Mouse (Mus musculus) cerebellum, adult (tissue): ENCODE measurements around the gene Cubn.

Source experiments
- ATAC-seq: cut with Nextera tagmentation; 2 replicates; pipeline ENCODE4 v1.9.2; 2017; ENCODE audit warnings: mild to moderate bottlenecking, moderate library complexity, mixed read lengths; ENCODE audit not compliant: insufficient number of reproducible peaks, low FRiP score, low TSS enrichment

Gene Cubn

DNA sequence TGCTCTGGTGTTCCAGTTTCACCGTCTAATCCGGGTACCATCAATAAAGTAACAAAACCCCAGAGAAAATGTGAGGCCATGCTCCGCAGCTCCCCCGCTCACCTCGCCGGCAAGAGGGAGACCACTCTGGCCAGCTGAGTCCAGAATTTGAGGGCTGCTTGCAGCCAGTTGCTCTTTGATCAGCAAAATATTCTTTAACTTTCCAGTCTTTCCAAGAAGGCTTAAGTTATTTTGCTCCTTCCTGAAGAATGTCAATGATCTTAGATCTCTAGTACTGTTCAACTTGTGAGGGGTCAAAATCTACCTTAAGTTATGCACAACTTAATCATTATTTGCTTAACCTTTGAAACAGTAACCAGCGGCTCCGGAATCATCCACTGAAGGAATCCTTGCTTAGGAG, at the start of gene Cubn:
TSS of gene Cubn (minus strand) at position 80 of the 400 bp plus-strand sequence.
- no peak for ATAC-seq

DNA sequence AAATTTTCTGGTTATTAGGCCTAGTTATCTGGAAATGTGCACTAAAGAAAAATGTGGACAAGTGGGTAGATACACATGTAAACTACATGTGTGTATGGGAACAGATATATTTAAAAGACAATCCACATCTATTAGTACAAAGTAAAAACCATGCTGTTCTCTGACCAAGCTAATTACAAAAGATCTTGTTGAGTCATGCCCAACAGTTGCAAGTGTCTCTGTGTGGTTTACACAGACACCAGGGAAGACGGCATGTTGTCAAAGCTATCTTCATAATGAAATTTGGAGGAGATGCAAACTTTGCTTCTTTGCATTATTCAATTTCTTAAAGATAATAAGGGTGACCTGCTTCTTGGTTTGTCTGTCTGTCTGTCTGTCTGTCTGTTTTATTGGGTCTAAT, 48.2 kb upstream of the Cubn start:
- no peak for ATAC-seq

DNA sequence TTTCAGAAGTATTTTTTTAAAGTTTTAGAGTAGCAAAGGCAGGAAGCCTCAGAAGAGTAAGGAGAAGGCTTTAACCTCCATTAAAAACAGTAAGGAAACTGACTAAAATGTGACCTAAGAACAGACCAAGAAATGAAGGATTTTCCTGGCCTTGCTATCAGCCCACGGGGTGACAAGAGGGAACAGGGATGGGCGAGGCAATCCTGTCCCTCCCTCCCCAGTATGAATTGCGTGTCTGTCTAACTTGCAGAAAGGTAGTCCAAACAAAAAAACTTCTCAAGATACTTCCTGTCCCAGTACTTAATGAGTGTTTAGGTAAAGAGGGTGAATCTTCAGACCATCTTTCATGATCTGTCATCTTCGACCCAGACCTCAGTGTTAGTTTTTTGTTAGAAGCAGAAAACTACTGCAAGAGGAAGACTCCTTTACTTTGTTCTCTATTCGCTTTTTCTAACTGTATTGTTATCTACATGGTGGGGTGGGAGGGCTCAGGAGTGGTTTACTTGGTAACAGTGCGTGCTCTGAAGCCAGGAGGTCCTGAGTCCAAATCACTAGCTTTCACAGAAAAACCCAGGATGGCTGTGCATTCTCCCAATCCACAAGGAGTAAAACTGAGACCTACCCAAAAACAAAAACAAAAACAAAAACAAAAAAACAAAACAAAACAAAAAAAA, 47.2 kb upstream of the Cubn start:
- no peak for ATAC-seq

DNA sequence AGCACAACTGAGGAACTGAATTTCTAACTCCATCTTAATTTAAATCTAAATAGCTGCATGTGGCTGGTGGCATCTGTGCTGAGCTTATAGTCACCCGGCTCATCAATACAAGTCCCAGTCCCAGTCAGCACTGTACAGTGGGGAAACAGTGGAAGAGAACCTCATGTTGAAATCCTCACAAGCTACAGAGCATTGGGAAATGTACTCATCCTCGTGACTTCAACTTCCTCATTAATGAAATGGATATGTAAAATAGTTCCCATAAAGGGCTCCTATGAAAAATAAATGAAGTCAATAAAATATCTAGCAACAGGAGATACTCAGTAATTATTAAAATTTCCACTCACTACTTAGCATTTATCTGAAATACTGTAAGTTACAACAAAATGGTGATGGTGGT, 46.6 kb upstream of the Cubn start:
- no peak for ATAC-seq

DNA sequence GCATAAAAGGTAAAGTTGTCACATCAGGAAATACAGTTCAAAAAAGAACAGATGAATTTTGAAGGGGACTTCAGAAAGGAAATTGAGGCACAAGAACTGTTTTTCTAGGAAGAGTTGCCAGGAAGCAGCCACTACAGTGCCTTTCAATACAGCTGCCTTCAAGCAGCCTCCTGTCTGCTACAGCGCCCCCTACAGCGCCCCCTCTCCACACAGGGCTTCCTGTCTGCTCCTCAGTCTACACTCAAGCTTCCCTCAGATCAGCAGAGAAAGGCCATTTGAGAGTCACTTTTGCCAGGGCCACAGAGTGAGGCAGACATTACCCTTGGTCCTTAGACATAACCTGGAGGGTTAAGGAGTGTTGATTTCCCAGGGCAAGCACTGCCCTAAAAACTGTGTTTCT, 46.1 kb upstream of the Cubn start:
- no peak for ATAC-seq

DNA sequence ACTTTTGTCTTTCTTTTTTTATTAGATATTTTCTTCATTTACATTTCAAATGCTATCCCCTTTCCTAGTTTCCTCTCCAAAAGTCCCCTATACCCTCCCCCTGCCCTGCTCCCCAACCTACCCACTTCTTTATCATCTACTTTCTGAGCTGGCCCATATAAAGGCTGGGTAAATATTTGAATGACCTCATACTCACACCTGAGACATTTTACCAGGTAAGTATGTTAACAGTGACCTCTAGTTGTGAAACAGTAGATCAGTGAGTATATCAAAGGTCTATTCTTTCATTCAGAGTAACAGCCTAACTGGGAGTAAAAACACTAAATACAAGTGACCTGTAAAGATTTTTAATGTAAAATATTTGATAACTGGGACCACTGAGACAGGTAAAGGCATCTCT, 45.1 kb upstream of the Cubn start:
- no peak for ATAC-seq

DNA sequence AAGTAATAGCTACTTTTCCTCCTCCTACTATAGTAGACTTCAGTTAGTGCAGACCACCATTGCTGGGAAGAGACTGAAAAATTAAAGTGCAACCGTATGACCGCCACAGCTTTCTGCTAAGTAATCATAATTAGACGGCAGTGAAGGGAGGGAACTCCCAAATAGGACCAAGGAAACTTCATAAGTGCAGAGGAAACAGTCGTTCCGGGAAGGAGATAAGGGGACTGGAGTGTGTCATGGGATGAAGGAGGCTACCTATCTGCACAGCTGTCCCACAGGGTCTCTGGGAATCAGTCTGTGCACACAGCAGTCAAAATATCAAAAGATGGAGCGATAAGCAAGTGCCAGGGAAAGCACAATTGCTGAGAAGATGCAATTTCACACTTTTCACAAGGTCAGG, 39.0 kb upstream of the Cubn start:
- ATAC-seq, result no peak

DNA sequence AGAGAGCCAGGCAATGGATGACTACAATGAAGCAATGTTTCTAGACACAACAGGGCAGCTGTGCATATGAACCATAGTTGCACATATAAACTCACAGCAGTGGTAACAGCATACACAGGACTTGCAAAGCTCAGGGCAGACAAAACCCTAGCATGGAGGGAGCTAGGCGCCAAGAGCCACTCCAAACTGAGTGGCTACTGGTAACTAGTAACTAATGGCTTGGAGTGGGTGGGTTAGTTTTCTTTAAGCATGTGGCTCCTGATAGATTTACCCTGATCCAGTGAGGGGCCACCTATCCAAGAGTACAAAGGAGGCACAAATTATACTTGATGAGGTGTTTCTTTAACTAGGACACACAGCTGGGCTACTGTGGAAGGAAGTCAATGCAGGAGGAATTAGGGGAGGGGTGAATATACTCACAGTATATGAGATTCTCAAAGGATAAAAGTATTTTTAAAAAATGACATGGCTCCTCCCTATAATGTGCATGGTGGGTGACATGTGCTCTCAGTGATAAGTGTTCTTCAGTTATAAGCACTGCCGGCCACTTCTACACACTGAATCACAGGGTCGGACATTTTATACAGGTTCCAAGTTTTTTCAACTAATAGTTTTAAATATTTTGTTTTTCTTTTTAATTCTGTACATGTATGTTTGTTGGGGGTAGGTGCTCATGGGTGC, 37.8 kb upstream of the Cubn start:
- ATAC-seq, result no peak

DNA sequence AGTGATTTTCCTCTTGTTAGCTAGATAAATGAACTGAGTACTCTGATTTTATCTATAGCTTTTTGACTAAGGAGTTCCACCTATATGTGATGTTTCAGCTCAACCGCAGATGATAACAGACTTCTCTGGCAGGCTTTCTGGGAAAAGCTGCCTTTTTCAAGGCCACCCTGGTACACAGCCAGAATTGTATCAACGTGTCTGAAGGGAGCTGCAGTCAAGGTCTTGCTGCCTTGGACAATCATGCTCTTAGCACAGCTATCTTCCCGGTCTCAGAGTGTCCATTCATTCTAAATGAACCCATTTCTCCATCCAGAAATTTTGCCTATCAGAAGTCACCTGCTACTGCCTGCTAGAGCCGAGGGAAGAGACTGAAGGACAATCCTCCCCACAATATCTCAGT, 35.9 kb upstream of the Cubn start:
- peak; percentile 29; the same call in 1 of the 2 replicates for ATAC-seq

DNA sequence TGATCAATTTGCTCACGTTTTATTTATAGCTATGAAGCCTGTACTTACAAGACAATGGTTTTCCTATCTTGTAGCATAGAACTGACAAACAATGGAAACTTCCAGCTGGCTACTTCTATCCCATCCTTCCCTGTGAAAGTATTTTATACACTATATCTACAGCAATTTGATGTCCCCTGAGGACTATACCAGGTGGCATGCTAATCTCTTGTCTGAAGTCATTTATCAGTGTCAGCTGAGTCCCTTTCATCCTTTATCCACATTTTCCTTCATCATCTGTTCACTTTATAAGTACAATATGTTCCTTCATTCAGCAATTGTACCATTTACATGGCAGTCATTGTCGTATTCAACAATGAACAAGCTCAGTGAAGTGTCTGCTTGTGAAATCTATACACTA, 35.5 kb upstream of the Cubn start:
- 0 out of 2 replicates have a peak, but pooled peaks have one; percentile 17 for ATAC-seq

DNA sequence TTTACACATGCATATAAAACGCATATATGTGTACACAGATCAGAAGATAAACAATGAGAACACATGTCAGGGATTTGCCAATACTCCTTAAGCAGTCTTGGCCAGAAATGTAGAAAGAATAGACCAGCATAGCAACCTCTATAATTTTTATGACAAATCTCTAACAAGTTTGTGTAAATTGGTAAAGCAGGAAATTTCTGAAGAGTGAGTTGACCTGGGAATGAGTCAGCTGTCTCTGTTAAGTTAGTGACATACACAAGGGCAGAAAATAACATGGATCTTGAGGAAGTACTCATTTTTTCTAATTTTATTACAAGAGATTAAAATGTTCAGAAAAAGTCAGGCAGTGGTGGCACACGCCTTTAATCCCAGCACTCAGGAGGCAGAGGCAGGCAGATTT, 34.6 kb upstream of the Cubn start:
- no peak for ATAC-seq

DNA sequence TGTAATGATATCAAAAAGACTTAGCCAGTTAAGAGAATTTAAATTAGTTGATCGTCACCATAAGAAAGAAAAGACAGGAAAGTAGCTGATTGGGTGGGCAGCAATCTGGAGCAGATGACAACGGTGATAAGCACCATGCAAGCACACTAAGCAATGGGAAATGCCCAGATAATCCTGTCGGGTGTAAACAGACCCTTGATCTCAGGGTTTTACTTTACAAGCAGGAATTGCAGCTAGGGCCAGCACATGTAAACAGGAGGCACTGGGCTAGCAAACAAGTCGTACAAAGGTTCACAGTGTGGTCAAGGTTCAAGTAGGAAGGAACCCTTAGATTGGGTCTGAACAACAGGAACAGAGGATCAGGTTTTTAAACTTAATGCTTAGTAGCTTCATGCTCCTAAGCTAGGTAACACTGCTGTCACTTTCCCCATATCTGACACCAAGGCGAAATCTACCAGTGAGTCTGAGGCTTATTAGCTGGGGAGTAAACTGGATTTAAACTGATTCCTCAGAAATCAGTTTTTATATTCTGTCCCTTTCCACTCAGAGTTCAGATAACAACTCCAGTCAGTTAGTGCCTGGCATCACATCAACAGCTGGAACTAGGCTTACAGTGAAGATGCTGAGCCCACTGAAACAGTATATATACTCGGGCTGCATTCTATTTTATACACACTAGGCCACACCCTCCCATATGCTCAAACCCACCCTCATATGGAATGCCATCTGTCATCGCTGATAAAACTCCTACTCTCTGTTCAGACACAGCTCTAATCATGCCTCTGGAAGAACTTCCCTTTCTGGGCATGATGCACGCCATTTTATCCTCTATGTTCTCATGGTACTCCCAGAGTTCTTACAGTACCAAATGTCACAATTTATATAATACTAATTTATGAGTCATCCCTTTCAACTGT, 32.2 kb upstream of the Cubn start:
- ATAC-seq, result no peak

DNA sequence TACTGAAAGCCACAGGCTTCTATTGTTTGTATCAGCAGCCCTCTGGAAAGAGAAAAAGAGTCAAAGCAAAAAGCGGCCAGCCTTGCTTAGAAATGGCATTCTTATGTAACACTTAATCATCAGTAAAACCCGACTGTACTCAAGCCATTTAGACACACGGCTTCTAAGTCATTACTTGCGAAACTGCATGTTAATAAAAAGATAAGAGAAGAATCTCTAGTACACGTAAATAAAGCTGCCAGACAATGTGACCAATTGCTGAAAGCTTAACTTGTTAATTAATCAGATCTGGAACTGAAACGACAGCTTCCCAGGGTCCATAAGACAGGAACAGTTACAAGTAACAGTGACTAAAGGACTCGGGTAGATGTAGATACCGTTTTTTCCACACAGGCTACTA, 30.5 kb upstream of the Cubn start:
- no peak for ATAC-seq

DNA sequence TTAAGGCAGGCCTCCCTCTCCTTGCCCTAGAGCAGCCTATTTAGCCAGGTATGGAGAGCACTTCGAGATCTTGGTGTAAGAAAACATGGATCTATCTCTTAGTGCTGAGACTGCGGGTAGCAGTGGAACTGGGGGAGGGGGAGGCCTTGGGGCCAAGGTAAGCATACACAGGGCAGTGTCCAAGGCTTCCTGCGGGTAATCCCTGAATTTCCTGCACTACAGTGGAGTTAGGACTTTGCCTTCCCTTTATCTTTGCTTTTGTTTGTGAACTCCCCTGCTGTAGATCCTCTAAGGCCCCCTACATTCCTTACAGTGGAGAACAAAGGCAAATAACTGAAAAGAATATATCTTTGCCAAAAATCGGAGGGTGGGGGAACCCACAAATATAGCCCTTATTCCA, 23.3 kb upstream of the Cubn start:
- ATAC-seq, result no peak

DNA sequence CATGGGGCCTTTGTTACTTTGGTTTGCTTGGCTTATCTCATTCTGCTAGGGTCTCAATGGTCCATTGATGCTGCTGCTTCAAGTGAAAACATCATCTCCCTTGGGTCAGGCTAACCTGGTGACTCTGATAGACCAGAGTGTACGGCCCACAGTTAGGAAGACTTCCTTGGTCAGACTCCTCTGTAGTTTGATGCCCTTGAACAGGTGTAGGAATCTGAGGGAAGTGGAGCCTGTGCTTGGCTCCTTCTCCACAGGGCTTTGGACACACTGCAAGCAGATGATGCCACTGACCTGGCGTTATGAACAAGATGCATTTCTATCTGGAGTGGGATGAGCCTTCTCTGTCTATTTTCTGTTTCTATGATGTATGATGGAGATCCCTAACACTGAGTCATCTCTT, 11.1 kb upstream of the Cubn start:
- ATAC-seq, result no peak

DNA sequence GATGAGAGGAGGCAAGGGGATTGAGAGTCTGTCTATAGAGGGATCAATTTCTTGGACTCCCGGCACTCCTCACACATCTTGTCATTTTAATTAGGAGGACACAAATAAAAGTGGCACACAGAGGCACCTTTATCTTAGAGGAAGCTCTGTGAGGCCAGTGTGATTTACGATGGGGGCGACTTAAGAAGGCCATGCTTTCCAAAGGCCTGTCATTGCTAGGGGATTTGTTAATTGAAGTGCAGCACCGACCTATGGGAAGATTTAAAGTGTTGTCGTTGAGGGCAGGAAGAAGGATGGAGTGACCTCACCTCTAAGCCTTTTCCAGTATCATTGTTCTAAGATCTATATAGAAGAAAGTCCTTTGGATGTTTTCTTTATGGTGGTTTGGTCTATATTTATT, 9.9 kb upstream of the Cubn start:
- no peak for ATAC-seq

DNA sequence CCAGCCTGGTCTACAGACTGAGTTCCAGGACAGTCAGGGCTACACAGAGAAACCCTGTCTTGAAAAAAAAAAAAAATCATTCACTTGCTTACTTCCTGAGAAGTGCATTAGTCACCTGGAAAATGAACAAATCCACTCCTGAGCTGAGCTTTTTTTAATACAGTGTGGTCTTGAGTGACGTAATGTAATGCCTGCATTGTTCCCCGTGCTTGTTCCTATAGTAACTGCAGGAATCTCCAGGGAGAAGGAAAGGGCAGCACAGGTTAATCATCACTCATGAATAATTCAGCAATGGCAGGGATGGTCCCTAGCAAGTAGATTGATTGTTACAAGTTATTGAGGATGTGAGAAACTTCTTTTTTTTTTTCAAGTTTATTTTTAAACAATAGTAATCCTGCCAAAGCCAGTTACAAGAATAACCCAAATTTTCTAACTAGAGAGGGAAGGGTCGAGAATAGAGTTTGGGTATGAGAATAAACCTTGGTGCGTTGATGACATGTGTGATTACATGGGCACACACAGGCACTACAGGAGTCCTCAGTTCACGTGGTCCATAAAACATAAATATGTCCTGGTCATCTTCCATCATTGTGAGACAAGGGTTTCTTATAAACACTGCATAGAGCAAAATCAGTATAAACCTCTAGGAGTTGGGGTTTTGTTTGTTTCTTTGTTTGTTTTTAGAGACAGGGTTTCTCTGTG, 8.8 kb upstream of the Cubn start:
- ATAC-seq, result no peak

DNA sequence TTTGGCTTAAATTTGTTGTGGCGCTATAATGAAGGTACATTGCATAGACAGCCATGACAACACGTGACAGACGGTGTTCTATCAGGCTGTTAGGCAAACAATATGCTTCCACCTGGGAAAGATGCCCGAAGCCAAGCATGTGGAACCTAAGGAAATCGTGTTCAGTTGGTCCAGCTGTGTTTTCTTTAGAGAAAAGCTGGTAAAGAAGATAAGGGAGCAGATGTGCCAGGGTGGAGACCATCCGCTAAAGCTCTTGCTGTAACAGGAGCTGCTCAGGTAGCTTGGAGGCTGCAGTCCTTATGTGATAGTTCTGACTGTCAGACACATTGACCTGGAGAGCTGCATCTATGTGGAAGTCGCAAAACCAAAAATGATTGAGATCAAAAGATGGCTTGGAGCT, 7.6 kb upstream of the Cubn start:
- no peak for ATAC-seq

DNA sequence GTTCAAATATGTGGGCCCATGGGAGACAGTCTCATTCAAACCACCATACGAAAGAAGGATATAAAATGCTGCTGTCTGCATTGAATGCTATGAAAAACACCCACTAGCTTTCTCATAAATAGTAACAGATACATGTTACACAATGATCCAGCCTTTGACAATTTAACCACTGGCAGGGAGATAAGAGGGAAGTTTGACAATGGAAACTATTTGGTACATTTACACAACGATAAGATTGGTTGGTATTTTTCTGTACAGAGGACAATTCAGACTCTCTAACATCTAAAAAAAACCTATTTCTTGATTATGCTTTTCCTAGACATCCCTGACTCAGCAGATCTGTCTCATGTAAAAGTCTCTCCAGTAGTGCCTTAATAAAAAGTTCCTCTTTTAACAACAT, 4.5 kb upstream of the Cubn start:
- no peak for ATAC-seq

DNA sequence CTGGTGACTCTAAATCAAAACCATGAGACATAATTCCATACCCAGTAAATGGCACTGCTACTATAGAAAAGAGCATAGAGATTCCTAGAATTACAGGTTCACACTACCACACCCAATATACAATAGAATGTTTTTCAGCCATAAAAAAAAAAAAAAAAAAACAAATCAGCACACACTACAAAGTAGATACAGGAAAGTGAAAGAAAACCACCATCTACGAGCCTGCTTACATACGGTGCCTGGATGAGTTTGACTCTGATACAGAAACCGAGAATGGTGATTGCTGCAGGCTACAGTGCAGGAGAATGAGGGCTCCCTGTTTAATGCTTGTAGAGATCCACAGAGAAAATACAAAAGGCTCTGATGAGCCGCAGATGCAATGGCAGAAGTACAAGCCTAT, 1.3 kb upstream of the Cubn start:
- ATAC-seq, result no peak

DNA sequence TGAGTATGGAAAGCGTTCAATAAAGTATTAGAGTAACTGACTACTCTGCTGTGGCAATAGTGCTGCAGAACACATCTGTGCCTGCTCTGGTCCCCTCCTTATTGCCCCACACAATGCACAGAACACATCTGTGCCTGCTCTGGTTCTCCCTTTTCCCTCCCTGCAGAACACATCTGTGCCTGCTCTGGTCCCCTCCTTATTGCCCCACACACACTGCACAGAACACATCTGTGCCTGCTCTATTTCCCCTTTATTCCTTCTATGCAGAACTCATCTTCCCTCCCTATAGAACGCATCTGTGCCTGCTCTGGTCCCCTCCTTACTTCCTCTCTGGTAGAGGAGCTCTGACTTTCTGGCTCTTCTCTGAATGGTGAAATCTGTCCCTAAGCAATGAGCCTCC, 1.1 kb downstream of the Cubn start:
- ATAC-seq, result no peak
